Mouse (Mus musculus) embryonic fibroblast, embryonic 13.5 days (primary cell): ENCODE measurements around the gene Myh15.

ENCODE experiments used
- CTCF ChIP-seq: IDR thresholded peaks from 2 replicates; pipeline ENCODE4 v1.5.1; 2011; ENCODE audit warnings: mild to moderate bottlenecking, control low read depth, low read length, moderate library complexity, borderline replicate concordance; ENCODE audit not compliant: insufficient read depth
- POLR2A ChIP-seq: IDR thresholded peaks from 2 replicates; pipeline ENCODE4 v1.6.1; 2011; ENCODE audit warnings: low read depth, mild to moderate bottlenecking, control low read depth, low read length, moderate library complexity

- TF ChIP-seq POLR2A = no peak
- TF ChIP-seq CTCF = no peak
Observed at GRCm38 (mm10) chr16:49165728-49166127, 108.4 kb downstream of the Myh15 start.
